Mouse (Mus musculus) lung, postnatal 0 days (tissue): ENCODE data around the gene Fbxl22.

Experiments used
- CTCF ChIP-seq: IDR thresholded peaks from 2 replicates; pipeline ENCODE4 v1.5.1; 2016; ENCODE audit warnings: antibody characterized with exemption, mild to moderate bottlenecking
- EP300 ChIP-seq: IDR thresholded peaks from 2 replicates; pipeline ENCODE4 v1.6.1; 2016; ENCODE audit warnings: antibody characterized with exemption, mild to moderate bottlenecking, control low read depth

DNA sequence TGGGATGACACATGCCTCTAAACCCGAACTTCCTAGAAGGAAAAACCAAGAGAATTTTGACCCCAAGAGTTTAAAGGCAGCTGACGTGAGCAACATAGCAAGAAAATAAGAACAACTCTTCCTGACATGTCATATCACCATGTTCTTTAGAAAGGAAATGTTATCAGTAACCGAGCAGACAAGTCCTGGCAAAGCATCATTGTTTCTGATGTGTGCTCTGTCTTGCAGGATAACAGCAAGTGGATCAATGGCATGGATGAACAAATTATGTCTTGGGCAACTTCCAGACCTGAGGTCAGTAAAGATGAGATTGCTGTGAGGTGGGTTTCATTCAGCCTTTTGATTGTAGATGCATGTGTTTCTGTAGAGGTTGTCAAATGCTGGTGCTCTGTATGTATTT lies 31.0 kb downstream of the Fbxl22 start:
- no peak for TF ChIP-seq CTCF
- TF ChIP-seq EP300, result no peak
